Mouse (Mus musculus) brain, embryonic 14.5 days (tissue): ENCODE results near the gene Sdc3. TPM values are rescaled to one million over a fixed set of nuclear protein-coding genes. Genes with fewer than 3 reads are reported as not detected.
A peak's percentile ranks its signal among the peaks of the same experiment; 100 is the strongest.

Source experiments
- DNase-seq: peaks from one replicate; pipeline ENCODE4 v3.0.0-alpha.2; 2011; ENCODE audit warnings: low read depth
- CTCF ChIP-seq: fragments of 200-500 bp; IDR thresholded peaks from 2 replicates; pipeline ENCODE4 v1.5.1; 2012; ENCODE audit warnings: inconsistent platforms, mild to moderate bottlenecking, moderate library complexity, borderline replicate concordance; ENCODE audit not compliant: insufficient read depth, insufficient read length; ENCODE audit errors: extremely low read depth
- POLR2A ChIP-seq: fragments of 200-500 bp; IDR thresholded peaks from 2 replicates; pipeline ENCODE4 v1.6.1; 2012; ENCODE audit warnings: mild to moderate bottlenecking, inconsistent platforms, borderline replicate concordance; ENCODE audit not compliant: poor library complexity, insufficient read depth, insufficient read length, severe bottlenecking; ENCODE audit errors: extremely low read depth
- polyA plus RNA-seq: library from polyadenylated mRNA; depleted of rRNA; stranded (reverse); fragments of >200 nt; gene quantifications from 2 replicates; pipeline ENCODE4 v1.2.3, GENCODE M21; 2012

The Sdc3 gene
- polyA plus RNA-seq, 1 experiment, result 275 TPM

DNA sequence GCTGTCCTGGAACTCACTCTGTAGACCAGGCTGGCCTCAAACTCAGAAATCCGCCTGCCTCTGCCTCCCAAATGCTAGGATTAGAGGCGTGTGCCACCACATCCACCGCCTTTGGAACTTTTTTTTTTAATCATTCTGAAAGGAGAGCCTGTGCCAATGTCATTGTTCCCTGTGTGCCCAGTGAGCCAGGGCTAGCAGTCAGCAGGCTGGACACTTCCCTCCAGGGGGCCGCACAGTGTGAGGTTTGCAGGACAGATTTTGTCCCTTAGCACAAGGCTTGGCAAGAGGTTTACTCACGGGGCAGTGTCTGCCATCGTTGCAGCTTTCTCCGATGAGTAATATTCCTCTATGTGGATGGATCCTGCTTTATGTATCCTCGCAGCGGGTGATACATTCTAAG is 14.4 kb downstream of the Sdc3 start:
- TF ChIP-seq CTCF (no peak), POLR2A (no peak)
- DNase-seq, result no peak

DNA sequence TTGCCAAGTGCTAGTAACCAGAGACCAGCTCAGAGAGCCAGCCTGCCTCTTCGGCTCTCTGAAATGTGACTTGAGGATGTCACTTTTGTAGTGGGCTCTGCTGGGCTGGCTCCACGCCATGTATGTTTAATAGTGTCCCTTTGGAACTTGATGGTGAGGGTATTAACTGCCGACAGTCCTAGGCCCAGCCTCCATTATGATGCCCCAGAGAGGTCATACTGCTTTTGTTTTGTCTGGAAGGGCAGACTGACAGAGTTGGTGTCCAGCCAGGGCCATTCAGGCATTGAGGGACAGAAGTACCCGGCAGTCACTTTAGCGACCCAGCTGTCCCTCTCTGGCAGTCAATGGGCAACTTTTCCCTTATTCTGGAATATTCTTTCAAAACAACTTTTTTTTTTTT is 17.4 kb downstream of the Sdc3 start:
- DNase-seq, result peak; percentile 78
- TF ChIP-seq CTCF (no peak), POLR2A (no peak)

DNA sequence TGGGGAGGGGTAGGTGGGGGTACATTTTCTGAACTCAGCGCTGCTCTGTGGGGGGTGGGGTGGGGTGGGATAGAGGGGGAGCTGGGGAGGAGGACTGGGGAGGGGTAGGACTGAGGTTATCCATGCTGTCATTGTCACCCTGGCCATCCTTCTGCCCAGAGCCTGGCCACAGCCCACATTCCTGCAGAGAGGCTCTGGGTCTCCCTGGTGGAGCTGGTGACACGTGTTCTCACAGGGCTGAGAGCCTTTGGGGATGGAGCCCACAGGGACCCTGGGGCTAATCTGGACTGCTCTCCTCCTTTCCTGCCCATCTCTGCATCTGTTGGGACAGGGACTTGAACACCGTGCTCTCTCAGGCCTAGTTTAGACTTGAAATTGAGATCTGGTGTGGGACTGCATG is 18.5 kb downstream of the Sdc3 start:
- no peak for DNase-seq
- TF ChIP-seq POLR2A (no peak), CTCF (no peak)

DNA sequence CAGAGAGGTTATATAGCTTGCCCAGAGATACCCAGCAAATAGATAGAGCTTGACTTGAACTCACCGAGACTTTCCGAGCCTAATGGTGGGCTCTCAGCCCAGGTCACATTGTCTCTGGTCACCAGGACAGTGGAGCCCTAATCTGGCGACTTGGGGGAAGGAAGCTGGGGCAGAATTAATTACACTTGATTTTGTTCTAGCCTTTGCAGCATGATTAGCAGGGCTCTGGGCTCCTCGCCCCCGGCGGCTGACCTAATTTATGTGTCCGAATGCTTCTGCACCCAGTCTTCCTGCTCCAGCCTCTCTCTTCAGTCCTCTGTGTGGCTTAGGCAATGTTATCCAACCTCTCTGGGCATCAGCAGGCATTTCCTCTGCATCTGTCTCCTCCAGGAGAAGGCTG is 19.0 kb downstream of the Sdc3 start:
- DNase-seq, result no peak
- TF ChIP-seq POLR2A (no peak), CTCF (no peak)

DNA sequence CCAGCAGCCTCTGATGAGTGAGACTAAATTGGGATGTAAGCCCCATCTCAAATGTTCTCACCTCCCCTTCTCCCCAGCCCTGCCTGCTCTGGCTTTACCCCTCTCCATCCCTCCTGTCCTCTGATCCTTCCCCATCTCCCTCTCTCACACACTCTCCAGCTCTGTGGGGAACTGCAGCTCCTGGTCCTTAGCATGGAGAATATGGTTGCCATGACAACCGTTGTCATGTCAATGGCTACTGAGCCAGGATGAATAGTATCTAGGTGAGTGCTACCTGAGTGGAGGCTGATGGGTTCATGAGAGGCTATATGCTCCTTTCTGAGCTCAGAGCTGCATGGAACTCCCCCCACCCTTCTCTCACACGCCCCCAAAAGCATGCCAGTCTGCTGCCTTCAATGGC is 21.6 kb downstream of the Sdc3 start:
- TF ChIP-seq POLR2A (no peak), CTCF (no peak)
- peak; percentile 95 for DNase-seq

DNA sequence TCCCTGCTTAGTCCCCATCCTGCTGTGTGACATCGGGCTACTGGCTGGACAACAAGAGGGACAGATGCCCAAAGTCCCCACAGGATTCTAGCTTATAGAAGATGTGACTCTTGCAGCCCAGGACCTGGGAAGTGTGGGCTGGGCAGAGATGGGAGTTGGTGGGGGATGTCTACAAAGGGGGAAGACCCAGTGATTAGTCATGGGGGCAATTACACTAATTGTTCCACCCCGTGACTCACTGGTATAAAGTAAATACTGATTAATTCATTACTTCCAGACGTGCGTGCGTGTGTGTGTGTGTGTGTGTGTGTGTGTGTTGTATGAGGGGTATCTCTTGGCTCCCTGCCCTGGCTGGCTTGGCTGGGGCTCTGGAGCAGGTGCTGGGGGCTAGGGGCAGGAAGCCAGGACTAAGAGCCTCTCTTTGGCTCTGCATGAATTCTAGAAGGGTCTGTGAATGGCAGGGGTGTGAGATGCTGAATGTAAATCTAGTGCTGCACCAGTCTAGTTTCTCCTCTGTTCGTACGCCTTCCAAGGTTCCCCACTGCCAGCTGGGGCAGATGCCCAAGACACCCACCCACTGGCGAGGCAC is 22.5 kb downstream of the Sdc3 start:
- TF ChIP-seq POLR2A, result no peak
- TF ChIP-seq CTCF, result no peak
- DNase-seq, result peak; percentile 97

DNA sequence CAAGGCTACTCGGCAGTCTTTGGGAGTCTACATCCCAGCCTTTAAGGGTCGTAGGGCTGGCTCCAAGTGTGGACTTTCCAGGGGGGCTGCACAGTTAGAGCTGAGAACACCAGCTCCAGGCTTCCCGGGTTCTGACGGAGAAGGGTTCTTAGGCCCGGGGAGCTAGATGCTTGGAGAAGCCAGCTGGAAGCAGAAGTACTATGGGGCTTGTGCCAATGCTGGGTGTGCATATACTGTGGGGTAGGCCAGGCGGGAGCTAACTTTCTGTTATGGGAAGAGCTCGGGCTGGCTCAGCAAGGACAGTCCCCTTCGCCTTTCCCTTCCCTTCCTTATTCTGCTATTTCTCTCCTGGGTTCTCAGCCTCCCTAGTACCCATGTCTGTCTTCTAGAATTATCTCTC is 23.5 kb downstream of the Sdc3 start:
- TF ChIP-seq CTCF (no peak), POLR2A (no peak)
- peak; percentile 63 for DNase-seq

DNA sequence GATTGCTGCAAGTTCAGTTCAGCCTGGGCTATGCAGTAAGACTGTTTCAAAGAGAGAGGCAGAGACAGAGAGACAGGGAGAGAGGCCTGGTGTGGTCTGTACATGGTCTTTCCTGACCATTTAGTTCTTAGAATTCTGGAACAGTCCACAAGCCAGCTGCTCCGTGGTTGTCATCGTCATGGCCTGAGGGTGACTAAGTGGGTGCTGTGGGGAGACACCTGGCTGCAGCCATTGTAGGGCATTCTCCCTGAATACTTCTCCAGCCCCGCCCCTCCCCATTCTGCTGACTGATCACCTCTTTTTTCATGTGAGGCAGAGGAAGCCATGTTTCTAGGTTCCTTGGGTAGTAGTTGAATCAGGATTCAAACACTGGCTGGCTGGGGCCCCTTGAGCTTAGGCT is 27.5 kb downstream of the Sdc3 start:
- DNase-seq, result no peak
- TF ChIP-seq POLR2A (no peak), CTCF (no peak)

DNA sequence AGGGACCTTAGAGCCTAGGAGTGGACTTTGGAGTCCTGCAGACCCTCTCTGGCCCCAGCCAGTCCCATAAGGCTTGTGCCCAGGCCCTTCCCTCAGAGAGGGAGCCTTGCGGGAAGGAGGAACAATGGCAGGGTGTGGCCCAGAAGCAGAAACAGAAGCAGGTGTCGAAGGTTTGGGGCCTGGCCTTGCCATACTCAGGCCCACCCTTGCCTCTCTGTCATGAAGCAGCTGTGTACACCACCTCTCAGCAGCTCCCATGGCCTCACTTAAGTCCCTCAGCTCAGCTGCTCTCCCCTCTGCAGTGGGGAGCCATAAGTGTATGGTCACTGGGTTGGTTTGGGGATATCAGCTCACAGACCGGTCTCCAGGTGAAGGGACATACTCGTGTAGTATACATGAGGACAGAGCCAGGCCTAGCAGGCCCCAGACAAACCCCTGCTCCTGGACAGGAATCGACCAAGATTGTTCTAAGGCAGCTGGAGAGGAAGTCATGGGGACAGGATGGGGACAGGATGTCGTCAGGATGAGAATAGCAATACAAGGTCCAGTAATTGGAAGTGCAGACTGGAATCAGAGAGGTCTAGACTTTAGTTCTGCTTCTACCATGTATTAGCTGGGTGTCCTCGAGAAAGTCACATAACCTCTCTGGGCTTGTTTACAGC is 28.4 kb downstream of the Sdc3 start:
- TF ChIP-seq CTCF (no peak), POLR2A (no peak)
- DNase-seq, result no peak

DNA sequence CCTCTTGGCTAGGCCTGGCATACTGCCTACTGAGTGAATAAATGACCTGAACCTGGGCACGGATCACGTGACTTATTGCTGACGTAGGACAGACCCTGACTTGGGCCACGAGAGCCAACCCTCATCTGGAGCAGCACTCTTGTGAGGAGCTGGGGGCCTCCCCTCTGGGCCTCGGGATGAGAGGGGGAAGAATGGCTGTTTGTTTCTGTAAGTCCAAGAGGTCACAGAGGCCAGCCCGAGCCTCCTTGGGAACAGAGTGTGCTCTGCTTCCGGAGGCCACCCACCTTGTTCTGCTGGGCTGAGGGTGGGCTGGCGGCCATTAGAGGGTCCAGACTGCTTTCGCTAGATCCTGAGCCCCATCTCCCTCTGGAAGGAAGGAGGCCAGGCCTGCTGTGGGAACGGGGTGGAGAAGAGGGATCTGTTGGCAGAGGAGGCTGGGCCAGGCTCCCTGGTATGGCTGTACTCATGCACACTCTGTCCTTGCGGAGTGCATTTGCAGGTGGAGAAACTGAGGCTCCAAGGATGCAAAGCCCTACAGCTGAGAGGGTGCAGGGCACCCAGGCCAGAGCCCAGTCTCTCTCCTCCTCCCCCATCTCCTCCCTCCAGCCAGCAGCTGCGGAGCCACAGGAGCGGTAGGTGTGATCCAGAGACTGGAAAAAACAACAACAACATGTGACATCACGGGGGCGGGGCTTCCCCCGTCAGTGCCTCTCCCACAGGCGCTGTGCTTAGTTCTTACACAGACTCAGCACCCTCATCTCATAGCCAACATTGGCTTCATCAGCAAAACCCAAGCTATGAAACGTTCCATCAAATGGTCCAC is 36.7 kb downstream of the Sdc3 start:
- DNase-seq, result peak; percentile 68
- TF ChIP-seq POLR2A (no peak), CTCF (no peak)

DNA sequence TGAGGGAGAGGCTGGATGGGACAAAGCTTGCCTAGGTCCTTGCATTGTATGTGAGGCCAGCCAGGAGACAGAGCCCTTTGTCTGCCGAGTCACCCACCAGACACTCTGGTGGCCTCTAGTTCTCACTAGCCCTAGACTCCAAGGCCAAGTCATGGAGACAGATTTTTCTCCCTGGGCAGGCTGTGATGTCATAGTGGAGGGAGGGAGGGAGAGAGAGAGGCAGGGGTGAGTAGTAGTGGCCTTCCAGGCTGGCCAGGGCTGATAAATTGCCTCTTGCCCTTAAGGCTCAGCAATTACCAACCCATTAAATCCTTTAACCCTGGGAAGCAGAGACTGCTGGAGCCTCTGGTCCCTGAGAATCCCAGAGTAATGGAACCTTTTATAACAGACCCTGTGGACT is 41.8 kb downstream of the Sdc3 start:
- DNase-seq, result peak; percentile 45
- no peak for TF ChIP-seq CTCF
- TF ChIP-seq POLR2A, result no peak

DNA sequence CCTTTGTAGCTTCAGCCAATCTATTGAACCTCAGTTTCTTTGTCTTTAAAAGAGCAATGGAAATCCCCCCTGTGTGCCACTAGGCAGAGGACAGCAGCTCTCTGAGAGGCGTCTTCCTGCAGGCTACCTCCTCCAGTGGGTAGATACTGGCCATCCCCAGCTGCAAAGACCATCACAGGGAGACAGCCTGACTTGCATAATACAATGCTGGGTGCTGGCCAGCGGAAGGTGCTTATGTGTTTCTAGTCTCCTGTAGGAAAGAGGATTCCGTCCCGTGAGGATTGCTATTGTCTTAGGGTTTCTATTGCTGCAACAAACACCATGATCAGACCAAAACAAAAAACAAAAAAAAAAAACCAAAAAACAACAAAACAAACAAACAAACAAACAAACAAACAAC is 43.2 kb downstream of the Sdc3 start:
- TF ChIP-seq CTCF (no peak), POLR2A (no peak)
- no peak for DNase-seq
